Mouse (Mus musculus) liver, postnatal 0 days (tissue): Measurements from ENCODE around the gene Vmn1r173. TPM values are rescaled to one million over a fixed set of nuclear protein-coding genes. Genes with fewer than 3 reads are reported as not detected.
"Not testable (repeated sequence)": the region's sequence is repeated elsewhere in the genome, so short reads cannot be mapped to it uniquely, and the experiment has no call there.

Experiments used
- ATAC-seq: fragments of 200-750 bp; cut with Nextera tagmentation; 2 replicates; pipeline ENCODE4 v1.8.0; 2017; ENCODE audit warnings: mild to moderate bottlenecking, moderate library complexity
- DNase-seq: peaks from one replicate; pipeline ENCODE4 v3.0.0-alpha.2; 2016
- H3K27ac ChIP-seq: fragments of 300-500 bp; sonication (generic); 2 replicates; pipeline ENCODE4 v1.5.1; 2014; ENCODE audit warnings: antibody characterized with exemption, moderate library complexity, mild to moderate bottlenecking, low read depth
- H3K27me3 ChIP-seq: fragments of 300-500 bp; sonication (generic); 2 replicates; pipeline ENCODE4 v1.6.1; 2014; ENCODE audit warnings: low read length, control low read depth, mixed read lengths; ENCODE audit not compliant: insufficient read depth
- H3K36me3 ChIP-seq: fragments of 300-500 bp; sonication (generic); replicated peaks from 2 replicates; pipeline ENCODE4 v1.6.1; 2014; ENCODE audit warnings: mild to moderate bottlenecking, control low read depth, low read length, moderate library complexity, mixed read lengths; ENCODE audit not compliant: insufficient read depth
- H3K4me1 ChIP-seq: fragments of 300-500 bp; sonication (generic); 2 replicates; pipeline ENCODE4 v1.6.1; 2014; ENCODE audit warnings: antibody characterized with exemption, mild to moderate bottlenecking, control low read depth; ENCODE audit not compliant: insufficient read depth
- H3K4me2 ChIP-seq: fragments of 300-500 bp; sonication (generic); 2 replicates; pipeline ENCODE4 v1.6.1; 2014; ENCODE audit warnings: low read depth, mild to moderate bottlenecking, low read length, moderate library complexity, mixed read lengths
- H3K4me3 ChIP-seq: fragments of 300-500 bp; sonication (generic); 2 replicates; pipeline ENCODE4 v1.5.1; 2014; ENCODE audit warnings: low read depth, low read length
- H3K9ac ChIP-seq: fragments of 300-500 bp; sonication (generic); replicated peaks from 2 replicates; pipeline ENCODE4 v1.6.1; 2014; ENCODE audit warnings: mild to moderate bottlenecking, moderate library complexity
- H3K9me3 ChIP-seq: fragments of 300-500 bp; sonication (generic); 2 replicates; pipeline ENCODE4 v1.6.1; 2016; ENCODE audit warnings: mild to moderate bottlenecking, control low read depth, low read length, mixed read lengths
- CTCF ChIP-seq: sonication (generic); IDR thresholded peaks from 2 replicates; pipeline ENCODE4 v1.5.1; 2016; ENCODE audit warnings: antibody characterized with exemption, low read depth
- EP300 ChIP-seq: IDR thresholded peaks from 2 replicates; pipeline ENCODE4 v1.6.1; 2016; ENCODE audit warnings: antibody characterized with exemption, low read depth, mild to moderate bottlenecking
- WGBS: fragments of 180-500 bp; shearing (Covaris S2); extraction: QIAGEN DNeasy Blood & Tissue Kit; methylation state at CpG from one replicate; pipeline ENCODE4 v1.1.7; 2014; ENCODE audit not compliant: insufficient replicate concordance; 5-methylcytosine and 5-hydroxymethylcytosine counted together
- polyA plus RNA-seq: library from polyadenylated mRNA; unstranded; fragments of >200 nt; fragmentation: Nextera tagmentation; extraction: Ambion mirVana; gene quantifications from 2 replicates; pipeline ENCODE4 v1.2.1, GENCODE M21; 2015

Vmn1r173 gene
- polyA plus RNA-seq: not detected in 2 replicates

GRCm38 (mm10) chr7:23700403-23700802 lies at the start of gene Vmn1r173:
Gene Vmn1r173, plus strand, starts transcription at chr7:23700703.
- H3K4me2 ChIP-seq, H3K27ac ChIP-seq, H3K4me1 ChIP-seq, H3K9ac ChIP-seq, DNase-seq, H3K36me3 ChIP-seq, H3K9me3 ChIP-seq, H3K4me3 ChIP-seq, H3K27me3 ChIP-seq, ATAC-seq: not testable (repeated sequence)
- WGBS: 41% methylated on average over 1 of the region's 1 CpGs

GRCm38 (mm10) chr7:23658016-23658415 lies 42.5 kb upstream of the Vmn1r173 start, which contains the start of gene Vmn1r172:
Gene Vmn1r172, plus strand, starts transcription at chr7:23658316.
- WGBS: 59% methylated on average over 2 of the region's 2 CpGs

GRCm38 (mm10) chr7:23751970-23752369 lies 51.5 kb downstream of the Vmn1r173 start, which contains the start of gene Vmn1r174:
Gene Vmn1r174, plus strand, starts transcription at chr7:23752270.
- not testable (repeated sequence) for H3K27ac ChIP-seq, H3K36me3 ChIP-seq, H3K9me3 ChIP-seq, H3K4me1 ChIP-seq, H3K4me3 ChIP-seq, H3K27me3 ChIP-seq, ATAC-seq, H3K9ac ChIP-seq, H3K4me2 ChIP-seq, DNase-seq
- WGBS: 40% methylated on average over 1 of the region's 1 CpGs

More at GRCm38 (mm10) chr7:23658016-23658415, 42.5 kb upstream of the Vmn1r173 start, which contains the start of gene Vmn1r172:
- no peaks in the 10 kb centered on the region for H3K27me3 ChIP-seq
- no peak within 1 kb of the TSS for H3K9ac ChIP-seq
- DNase-seq (no peak), ATAC-seq (no peak)
- no peak for TF ChIP-seq CTCF
- no peak for TF ChIP-seq EP300
- no peaks in the 10 kb centered on the region for H3K36me3 ChIP-seq
- H3K9me3 ChIP-seq: no peaks in the 10 kb centered on the region
- H3K4me3 ChIP-seq: no peak within 1 kb of the TSS
- no peak within 1 kb of the TSS for H3K27ac ChIP-seq
- no peaks in the 10 kb centered on the region for H3K4me1 ChIP-seq
- no peak within 1 kb of the TSS for H3K4me2 ChIP-seq

Other genes starting within 250 kb of the Vmn1r173 start
- not detected in 2 replicates for gene Vmn1r167, start 193.5 kb upstream of the Vmn1r173 start, polyA plus RNA-seq
- not detected in 2 replicates for gene Vmn1r168, start 161.0 kb upstream of the Vmn1r173 start, polyA plus RNA-seq
- not detected in 2 replicates for gene Vmn1r169, start 125.2 kb upstream of the Vmn1r173 start, polyA plus RNA-seq
- gene Vmn1r170, start 94.5 kb upstream of the Vmn1r173 start, polyA plus RNA-seq: not detected in 2 replicates
- gene Vmn1r171, start 70.0 kb upstream of the Vmn1r173 start, polyA plus RNA-seq: not detected in 2 replicates
- gene Vmn1r172, start 42.4 kb upstream of the Vmn1r173 start, polyA plus RNA-seq: not detected in 2 replicates
- not detected in 2 replicates for gene Vmn1r174, start 51.6 kb downstream of the Vmn1r173 start, polyA plus RNA-seq
- not detected in 2 replicates for gene Vmn1r175, start 109.9 kb downstream of the Vmn1r173 start, polyA plus RNA-seq
- gene Vmn1r176, start 136.7 kb downstream of the Vmn1r173 start, polyA plus RNA-seq: not detected in 2 replicates
- gene Vmn1r177, start 165.7 kb downstream of the Vmn1r173 start, polyA plus RNA-seq: not detected in 2 replicates
- not detected in 2 replicates for gene Vmn1r178, start 191.3 kb downstream of the Vmn1r173 start, polyA plus RNA-seq
- gene Vmn1r179, start 226.3 kb downstream of the Vmn1r173 start, polyA plus RNA-seq: not detected in 2 replicates
- gene Vmn1r180, start 249.9 kb downstream of the Vmn1r173 start, polyA plus RNA-seq: not detected in 2 replicates